Mouse (Mus musculus) cerebral cortex, adult 2 months (tissue): ENCODE results near the gene Cand2.

Experiments used
- WGBS: fragments of 180-500 bp; shearing (Covaris S2); methylation state at CpG from one replicate; pipeline ENCODE4 v1.1.7; 2018; 5-methylcytosine and 5-hydroxymethylcytosine counted together

Cand2 gene

DNA sequence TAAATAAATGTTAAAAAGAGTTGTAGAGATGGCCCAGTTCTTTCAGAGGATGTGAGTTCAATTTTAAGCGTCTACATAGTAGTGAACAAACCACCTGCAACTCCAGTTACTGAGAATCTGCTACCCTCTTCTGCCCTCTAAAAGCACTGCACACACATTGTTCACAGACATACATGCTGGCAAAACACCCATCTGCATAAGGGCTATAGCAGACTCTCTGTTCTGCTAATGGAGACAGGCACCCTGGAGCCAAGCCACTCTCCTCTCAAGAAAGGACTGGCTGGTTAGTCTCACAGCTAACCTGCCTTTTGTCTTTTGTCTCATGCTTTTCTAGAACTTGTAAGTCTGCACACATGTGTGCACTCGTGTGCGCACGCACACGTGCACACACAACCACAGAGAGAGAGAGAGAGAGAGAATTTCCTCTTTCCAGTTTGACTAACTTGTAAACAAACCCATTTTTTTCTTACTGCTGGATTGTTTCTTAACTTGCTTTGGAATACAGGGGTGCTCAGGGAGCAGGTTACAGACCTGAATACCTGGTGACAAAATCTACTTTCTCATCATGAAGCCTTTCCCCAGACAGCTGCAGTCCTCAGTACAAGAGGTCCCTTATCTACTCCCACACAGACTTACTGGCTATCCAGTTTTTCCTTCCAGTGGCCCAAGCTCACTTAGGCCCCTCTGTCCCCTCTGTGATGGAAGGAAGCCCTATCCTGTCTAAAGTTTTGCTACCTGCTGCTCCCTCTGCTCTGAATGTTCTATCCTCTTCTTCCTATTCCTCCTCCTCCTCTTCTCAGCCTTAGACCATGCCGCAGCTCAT is 56.7 kb downstream of the Cand2 start:
- WGBS, result 82% methylated on average over 6 of the region's 6 CpGs

DNA sequence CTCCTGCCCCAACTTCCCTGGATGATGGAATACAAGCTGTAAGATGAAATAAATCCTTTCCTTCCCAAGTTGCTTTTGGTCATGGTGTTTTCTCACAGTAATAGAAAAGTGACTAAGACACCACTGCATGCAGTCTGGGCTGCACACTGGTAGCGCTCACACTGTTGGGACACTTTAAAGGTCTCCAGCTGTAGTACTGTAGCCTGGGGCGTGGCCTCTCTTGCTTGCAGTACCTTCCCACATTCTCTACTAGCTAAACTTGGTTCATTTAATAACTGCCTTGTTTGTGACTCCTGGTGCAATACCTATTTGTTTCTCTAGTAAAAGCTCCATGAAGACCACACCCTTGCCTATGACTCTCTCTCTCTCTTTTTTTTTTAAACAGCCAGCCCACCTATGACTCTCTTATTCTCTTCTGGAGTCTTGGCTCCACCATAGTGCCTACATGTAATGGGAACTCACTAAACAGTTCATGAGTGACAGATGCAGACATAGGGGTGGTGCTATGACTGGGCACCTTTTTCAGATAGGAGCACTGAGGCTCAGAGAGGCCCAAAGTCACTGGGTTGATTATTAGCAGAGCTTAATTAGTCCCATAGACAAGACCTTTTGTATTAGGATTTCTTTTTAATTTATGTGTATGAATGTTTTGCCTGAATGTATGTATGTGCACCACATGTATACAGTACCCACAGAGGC is 58.0 kb downstream of the Cand2 start:
- WGBS, result 97% methylated on average over 2 of the region's 2 CpGs

DNA sequence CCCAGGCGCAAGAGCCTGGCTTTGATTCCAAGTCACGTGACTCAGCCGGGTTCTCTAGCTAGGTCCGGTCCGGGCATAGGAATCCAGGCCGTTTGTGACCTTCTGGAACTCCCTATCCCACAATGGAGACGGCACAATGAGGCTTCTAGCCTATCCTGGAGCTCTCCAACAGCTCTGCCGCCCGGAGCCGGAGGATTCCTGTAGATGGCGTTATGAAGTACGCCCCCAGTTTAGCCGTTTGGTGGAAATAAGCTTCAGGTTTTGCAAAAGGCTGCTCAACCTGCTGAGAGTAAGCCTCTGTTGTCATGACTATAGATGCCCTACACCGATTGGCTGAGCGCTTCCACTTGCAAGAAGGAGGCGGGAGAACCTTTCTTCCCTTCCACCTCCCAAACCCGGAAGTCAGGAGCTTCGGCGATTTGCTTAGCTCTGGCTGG is 63.8 kb downstream of the Cand2 start, which contains the start of gene Efcab12:
Gene Efcab12, minus strand, starts transcription at position 252 of the 437 bp plus-strand sequence.
- 1% methylated on average over 19 of the region's 19 CpGs for WGBS

DNA sequence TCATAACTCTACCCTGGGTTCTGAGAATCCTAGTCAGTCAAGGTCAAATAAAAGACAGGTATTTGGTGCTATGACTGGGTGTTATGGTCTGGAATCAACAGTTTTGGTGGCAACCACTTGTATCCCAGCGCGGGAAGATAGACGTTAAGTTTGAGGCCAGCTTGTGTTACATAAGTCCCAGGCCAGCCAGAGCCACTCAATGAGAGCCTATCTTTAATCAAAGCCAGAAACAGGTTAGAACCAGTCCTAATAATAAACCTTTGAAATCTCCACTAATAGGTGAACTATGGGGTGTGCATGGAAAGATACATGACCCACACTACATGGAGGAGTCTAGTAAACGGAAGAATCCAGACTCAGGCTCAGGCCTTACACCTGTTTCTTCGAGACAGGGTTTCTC is 64.4 kb downstream of the Cand2 start:
- 69% methylated on average over 5 of the region's 5 CpGs for WGBS

DNA sequence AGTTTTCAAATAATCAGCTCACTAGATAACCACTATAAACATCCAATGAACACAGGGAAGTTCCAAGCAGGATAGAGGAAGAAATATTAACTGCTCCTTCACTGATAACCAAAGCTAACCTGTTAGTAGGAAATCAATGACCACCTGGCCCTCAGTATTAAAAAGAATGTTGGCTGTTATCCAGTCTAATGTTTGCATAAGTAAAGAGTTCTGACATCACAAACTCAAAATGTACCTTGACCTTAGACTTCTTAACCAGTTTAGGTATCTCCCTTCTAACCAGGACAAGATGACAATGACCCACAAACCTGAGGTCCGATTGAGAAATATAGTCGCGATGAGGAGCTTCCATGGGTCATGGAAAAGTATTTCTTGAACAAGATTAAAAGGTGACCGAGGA is 70.7 kb downstream of the Cand2 start:
- WGBS, result 94% methylated on average over 4 of the region's 4 CpGs

DNA sequence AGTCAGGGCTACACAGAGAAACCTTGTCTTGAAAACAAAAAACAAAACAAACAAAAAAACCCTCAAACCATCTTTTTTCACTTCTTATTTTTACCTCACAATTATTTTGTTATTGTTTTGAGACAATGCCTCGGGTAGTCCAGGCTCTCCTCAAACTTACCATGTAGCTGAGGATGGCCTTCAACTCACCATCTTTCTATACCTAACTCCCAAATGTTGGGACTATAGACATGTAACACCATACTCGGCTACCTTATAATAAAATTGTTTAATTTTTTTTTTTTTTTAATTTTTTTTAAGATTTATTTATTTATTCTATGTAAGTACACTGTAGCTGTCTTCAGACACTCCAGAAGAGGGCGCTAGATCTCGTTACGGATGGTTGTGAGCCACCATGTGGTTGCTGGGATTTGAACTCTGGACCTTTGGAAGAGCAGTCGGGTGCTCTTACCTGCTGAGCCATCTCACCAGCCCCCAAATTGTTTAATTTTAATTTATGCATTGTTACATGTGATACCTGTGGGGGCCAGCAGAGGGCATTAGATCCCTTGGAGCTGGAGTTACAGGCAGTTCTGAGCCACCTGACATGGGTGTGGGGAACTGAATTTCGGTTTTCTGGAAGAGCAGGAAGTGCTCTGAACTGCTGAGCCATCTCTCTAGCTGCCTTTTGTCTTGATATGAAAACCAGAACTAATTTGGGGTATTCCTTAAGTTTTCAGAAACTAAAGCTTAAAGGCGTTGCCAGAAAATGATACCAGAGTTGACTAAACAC is 72.5 kb downstream of the Cand2 start:
- 30% methylated on average over 8 of the region's 8 CpGs for WGBS

GRCm38 (mm10) chr6:115848598-115849304 is 74.4 kb downstream of the Cand2 start:
- WGBS, result 86% methylated on average over 10 of the region's 10 CpGs

DNA sequence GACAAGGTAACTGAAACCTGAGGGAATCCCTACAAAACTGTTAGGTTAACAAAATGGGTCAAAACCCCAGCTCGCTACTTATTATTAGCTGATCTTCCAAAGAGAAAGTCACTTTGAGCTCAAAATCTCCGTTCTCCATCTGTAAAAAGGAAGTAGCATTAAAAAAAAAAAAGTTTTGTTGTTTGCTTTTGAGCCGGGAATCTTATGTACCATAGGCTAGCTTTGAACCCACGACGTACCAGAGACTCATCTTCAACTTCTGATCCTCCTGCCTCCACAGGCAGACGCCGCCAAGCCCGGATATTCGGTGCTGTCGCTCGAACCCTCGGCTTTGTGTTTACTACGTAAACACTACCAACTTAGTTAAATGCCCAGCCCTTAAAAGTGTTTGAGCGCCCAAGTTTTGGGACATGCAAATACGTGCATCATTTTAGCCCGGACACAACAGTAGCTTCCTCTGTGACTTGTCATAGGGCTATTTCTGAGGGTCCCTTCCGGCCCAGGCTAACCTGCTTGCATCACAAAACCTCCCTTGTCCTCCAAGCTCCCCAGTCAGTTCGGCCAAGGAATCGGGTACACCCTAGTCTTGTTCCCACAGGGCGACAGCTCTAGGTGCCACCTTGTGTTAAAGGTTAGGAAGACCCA is 78.2 kb downstream of the Cand2 start:
- WGBS, result 7% methylated on average over 20 of the region's 20 CpGs

DNA sequence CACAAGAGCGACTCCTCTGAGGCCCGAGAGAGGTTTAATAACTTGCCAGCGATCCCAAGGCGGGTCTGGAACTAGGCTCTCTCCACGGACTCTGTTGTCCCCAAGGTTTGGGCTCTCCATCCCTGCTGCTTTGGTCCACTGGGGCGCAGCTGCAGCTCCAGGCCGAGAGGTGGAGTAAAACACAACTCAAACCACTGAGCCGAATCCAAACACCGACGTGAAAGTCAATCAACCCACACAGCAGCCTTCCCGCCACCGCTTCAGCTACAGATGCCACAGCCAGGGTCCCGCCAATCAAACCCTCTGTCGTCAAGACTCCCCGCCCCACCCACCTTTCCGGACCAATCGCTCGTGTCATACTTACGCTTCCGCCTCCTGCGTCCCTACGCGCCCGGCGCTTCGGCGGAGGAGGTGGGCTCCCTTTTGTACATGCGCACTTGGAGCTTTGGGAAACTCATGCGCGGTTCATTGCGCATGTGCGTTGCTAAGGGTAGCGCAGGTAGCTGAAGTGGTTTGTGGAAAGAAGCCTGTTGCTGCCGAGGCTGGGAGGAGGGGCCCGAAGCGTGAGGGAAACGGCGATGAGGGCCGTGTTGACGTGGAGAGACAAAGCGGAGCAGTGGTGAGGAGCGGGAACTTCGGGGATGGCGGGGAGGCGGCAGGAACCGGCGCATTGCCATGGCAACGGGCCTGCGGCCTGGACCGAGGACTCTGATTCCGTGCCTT is 78.9 kb downstream of the Cand2 start, which contains the start of the genes Mbd4 and Ift122:
Gene Mbd4, minus strand, starts transcription at position 281 of the 723 bp plus-strand sequence.
Gene Ift122, plus strand, starts transcription at position 380 of the 723 bp plus-strand sequence.
- under 1% methylated on average over 51 of the region's 51 CpGs for WGBS

GRCm38 (mm10) chr6:115853985-115854384 is 79.6 kb downstream of the Cand2 start:
- 37% methylated on average over 7 of the region's 7 CpGs for WGBS

DNA sequence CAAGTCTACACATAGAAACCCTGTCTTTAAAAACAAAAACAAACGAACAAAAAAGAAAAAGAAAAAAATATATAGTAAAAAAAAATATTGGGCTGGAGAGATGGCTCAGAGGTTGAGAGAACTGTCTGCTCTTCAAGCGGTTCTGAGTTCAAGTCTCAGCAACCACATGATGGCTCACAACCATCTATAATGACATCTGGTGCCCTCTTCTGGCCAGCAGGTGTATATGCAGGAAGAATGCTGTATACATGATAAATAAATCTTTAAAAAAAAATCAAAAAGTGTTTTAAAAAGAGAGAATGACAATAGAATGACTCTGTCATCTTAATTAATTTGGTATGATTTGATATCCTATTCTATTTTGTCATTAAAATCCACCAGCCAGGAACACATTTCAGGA is 80.1 kb downstream of the Cand2 start:
- WGBS, result 64% methylated on average over 2 of the region's 2 CpGs
